Mouse (Mus musculus) right cerebral cortex, adult 18-20 months (tissue): ENCODE measurements around the gene Slc39a2.

Source experiments
- DNase-seq: peaks from one replicate; pipeline ENCODE4 v3.0.0; 2022; ENCODE audit warnings: mixed read lengths

Slc39a2 gene

GRCm38 (mm10) chr14:51940944-51941560 is 48.4 kb downstream of the Slc39a2 start:
- no peak for DNase-seq

- no peak for DNase-seq
Measured at GRCm38 (mm10) chr14:51941577-51941976, 48.9 kb downstream of the Slc39a2 start.

GRCm38 (mm10) chr14:51942236-51942635 is 49.5 kb downstream of the Slc39a2 start:
- no peak for DNase-seq

- no peak for DNase-seq
Measured at GRCm38 (mm10) chr14:51943336-51943735, 50.6 kb downstream of the Slc39a2 start.
